In genomic region chr1:64488521-64489029, GRCm38 (mm10) we compare ENCODE assay signal across 27 mouse cellular contexts. TPM values are rescaled to one million over a fixed set of nuclear protein-coding genes. Genes with fewer than 3 reads are reported as not detected.
DNase-seq lines count a peak whose midpoint lies in the region; ATAC-seq lines count a peak whose summit lies in the region.
"Had no signal": no experiment of that assay in that cellular context is flagged by ENCODE, and none has a peak within 500 bp of the region (broad histone marks: within the 10 kb centered on the region; RNA-seq: fewer than 3 reads in every experiment).

No protein-coding gene starts in this region.

- no peak overlapping the region for H3K4me3 ChIP-seq in hindbrain, embryonic 13.5 days
- no peak overlapping the region for H3K4me3 ChIP-seq in hindbrain, embryonic 11.5 days (ENCODE audit: low read depth, low read length)
- H3K4me3 ChIP-seq in midbrain, embryonic 14.5 days (replicated peaks; ENCODE audit: low read depth, low read length): no peak overlapping the region
- H3K4me3 ChIP-seq: embryonic facial prominence, embryonic 13.5 days; erythroblast, embryonic 14.5 days; forebrain, embryonic 12.5 days; layer of hippocampus, adult 2 months; limb, embryonic 13.5 days; liver, embryonic 12.5 days; megakaryocyte, embryonic 14.5 days; myocyte had no signal

- ATAC-seq in hindbrain, embryonic 13.5 days (ENCODE audit: low FRiP score): no peak
- no peak for ATAC-seq in hindbrain, embryonic 11.5 days (ENCODE audit: low FRiP score)
- ATAC-seq in midbrain, embryonic 14.5 days (ENCODE audit: low FRiP score, low TSS enrichment): peak; percentile 37; the same call in 1 of the 2 replicates
- ATAC-seq in megakaryocyte progenitor cell, adult 5-6 weeks (replicated peaks; ENCODE audit: poor library complexity): no peak
- ATAC-seq: inflammation-experienced regulatory T-cells, adult 6 months; liver, embryonic 12.5 days had no signal

- DNase-seq in hindbrain, embryonic 11.5 days (ENCODE audit: low spot score): no peak
- DNase-seq in right cerebral cortex, postnatal 10 days (ENCODE audit: low spot score in 2 of 2): peak; percentile 27 to 29
- DNase-seq in right cerebral cortex, postnatal 36 days (ENCODE audit: low spot score in 2 of 2): no peak
- peak; percentile 62 for DNase-seq in midbrain, embryonic 14.5 days
- no peak for DNase-seq in lung, adult 18-20 months
- no peak for DNase-seq in thymus, postnatal 4 days
- DNase-seq: cerebellum, adult 18-20 months; cerebellum, postnatal 36 days; embryo, embryonic 11 days; gastrocnemius, postnatal 25 days; kidney, adult 8-10 months; kidney, postnatal 10 days; layer of hippocampus, postnatal 36 days; lung, embryonic 14.5 days; right cerebral cortex, postnatal 14 days; spleen, adult 18-20 months had no signal

- no peaks in the 10 kb centered on the region for H3K27me3 ChIP-seq in hindbrain, embryonic 13.5 days
- no peaks in the 10 kb centered on the region for H3K27me3 ChIP-seq in hindbrain, embryonic 11.5 days (ENCODE audit: control insufficient read depth, insufficient read depth, low read length)
- H3K27me3 ChIP-seq in midbrain, embryonic 14.5 days (ENCODE audit: control insufficient read depth, insufficient read depth, low read length): no peaks in the 10 kb centered on the region
- H3K27me3 ChIP-seq: embryonic facial prominence, embryonic 13.5 days; forebrain, embryonic 12.5 days; limb, embryonic 13.5 days; liver, embryonic 12.5 days had no signal

- no peak overlapping the region for H3K4me2 ChIP-seq in hindbrain, embryonic 13.5 days
- H3K4me2 ChIP-seq in hindbrain, embryonic 11.5 days (replicated peaks; ENCODE audit: low read depth, low read length): no peak overlapping the region
- H3K4me2 ChIP-seq in midbrain, embryonic 14.5 days (ENCODE audit: low read length): no peak overlapping the region
- H3K4me2 ChIP-seq: embryonic facial prominence, embryonic 13.5 days; forebrain, embryonic 12.5 days; limb, embryonic 13.5 days; liver, embryonic 12.5 days; lung, embryonic 14.5 days had no signal

- H3K9me3 ChIP-seq in hindbrain, embryonic 13.5 days: no peaks in the 10 kb centered on the region
- no peaks in the 10 kb centered on the region for H3K9me3 ChIP-seq in hindbrain, embryonic 11.5 days (ENCODE audit: control insufficient read depth, low read length)
- H3K9me3 ChIP-seq in midbrain, embryonic 14.5 days (ENCODE audit: control insufficient read depth, low read length): no peaks in the 10 kb centered on the region
- H3K9me3 ChIP-seq: embryonic facial prominence, embryonic 13.5 days; forebrain, embryonic 12.5 days; limb, embryonic 13.5 days; liver, embryonic 12.5 days had no signal

- H3K27ac ChIP-seq in hindbrain, embryonic 13.5 days: 0 out of 2 replicates have a peak overlapping the region, but pooled peaks have one; percentile 18
- no peak overlapping the region for H3K27ac ChIP-seq in hindbrain, embryonic 11.5 days (ENCODE audit: low read depth, low read length)
- H3K27ac ChIP-seq in midbrain, embryonic 14.5 days (replicated peaks; ENCODE audit: low read depth, low read length): no peak overlapping the region; the same call in 1 of the 2 replicates
- H3K27ac ChIP-seq: embryonic facial prominence, embryonic 13.5 days; forebrain, embryonic 12.5 days; layer of hippocampus, adult 2 months; limb, embryonic 13.5 days; liver, embryonic 12.5 days had no signal

- H3K9ac ChIP-seq in hindbrain, embryonic 13.5 days: no peak overlapping the region
- no peak overlapping the region for H3K9ac ChIP-seq in hindbrain, embryonic 11.5 days (ENCODE audit: low read depth, low read length)
- H3K9ac ChIP-seq in midbrain, embryonic 14.5 days (replicated peaks; ENCODE audit: low read length): no peak overlapping the region
- H3K9ac ChIP-seq: embryonic facial prominence, embryonic 13.5 days; forebrain, embryonic 12.5 days; limb, embryonic 13.5 days; liver, embryonic 12.5 days; lung, embryonic 14.5 days had no signal

- 44% methylated on average over 4 of the region's 4 CpGs for WGBS in hindbrain, embryonic 13.5 days
- WGBS in hindbrain, embryonic 11.5 days: 57% methylated on average over 4 of the region's 4 CpGs
- WGBS in midbrain, embryonic 14.5 days: 8% methylated on average over 4 of the region's 4 CpGs

- H3K4me1 ChIP-seq in hindbrain, embryonic 13.5 days (replicated peaks): no peaks in the 10 kb centered on the region
- H3K4me1 ChIP-seq in hindbrain, embryonic 11.5 days (replicated peaks; ENCODE audit: control insufficient read depth, insufficient read depth, low read length): no peaks in the 10 kb centered on the region
- H3K4me1 ChIP-seq in midbrain, embryonic 14.5 days (ENCODE audit: control insufficient read depth, insufficient read depth, low read length): peaks cover 3% of the 10 kb centered on the region; the same call in 1 of the 2 replicates
- H3K4me1 ChIP-seq: embryonic facial prominence, embryonic 13.5 days; forebrain, embryonic 12.5 days; limb, embryonic 13.5 days had no signal

- no peaks in the 10 kb centered on the region for H3K36me3 ChIP-seq in hindbrain, embryonic 13.5 days
- no peaks in the 10 kb centered on the region for H3K36me3 ChIP-seq in hindbrain, embryonic 11.5 days (ENCODE audit: control insufficient read depth, insufficient read depth, low read length)
- H3K36me3 ChIP-seq in midbrain, embryonic 14.5 days (ENCODE audit: control insufficient read depth, insufficient read depth, low read length): no peaks in the 10 kb centered on the region
- H3K36me3 ChIP-seq: embryonic facial prominence, embryonic 13.5 days; forebrain, embryonic 12.5 days; limb, embryonic 13.5 days; liver, embryonic 12.5 days had no signal

RNA-seq across cellular contexts. Expression of gene Creb1, which starts 43.9 kb away (rescaled TPM):
- polyA plus RNA-seq in hindbrain, embryonic 13.5 days (2015; fragmentation: Nextera tagmentation; extraction: Ambion mirVana): 35.5 and 35.9 TPM in 2 replicates
- polyA plus RNA-seq in hindbrain, embryonic 11.5 days (2014; fragmentation: Nextera tagmentation; extraction: Ambion mirVana): 59.9 and 60.8 TPM in 2 replicates
- 49.6 and 58.1 TPM in 2 replicates for polyA plus RNA-seq in midbrain, embryonic 14.5 days (2014; fragmentation: Nextera tagmentation; extraction: Ambion mirVana)
- 67.4 and 77.9 TPM in 2 replicates for total RNA-seq in megakaryocyte progenitor cell, adult 5-6 weeks (2015)
- 65.6 and 69.7 TPM in 2 replicates for total RNA-seq in megakaryocyte progenitor cell, adult 5-6 weeks (2017)

Comparison
In these comparisons a context has a peak if more than half of its experiments do, and no peak if none do; other contexts are left out.
1. DNase-seq: peak in right cerebral cortex, postnatal 10 days (2 of 2) and midbrain, embryonic 14.5 days (single experiment); none in hindbrain, embryonic 11.5 days (single experiment), right cerebral cortex, postnatal 36 days (0 of 2), lung, adult 18-20 months (0 of 2) and thymus, postnatal 4 days (single experiment).